Mouse (Mus musculus) heart, postnatal 25 days (tissue): Measurements from ENCODE around the gene Ccr1l1. TPM values are rescaled to one million over a fixed set of nuclear protein-coding genes. Genes with fewer than 3 reads are reported as not detected.
"Not testable (repeated sequence)": the region's sequence is repeated elsewhere in the genome, so short reads cannot be mapped to it uniquely, and the experiment has no call there.

Experiments
- DNase-seq: peaks from one replicate; pipeline ENCODE4 v3.0.0; 2022; ENCODE audit warnings: low spot score
- intact Hi-C: fragments of 180-260 bp; cut with DNase I; formaldehyde crosslinking; loops from one replicate; pipeline ENCODE4 v1.15.1; 2025
- total RNA-seq, 2 experiments: library from RNA; stranded (reverse); gene quantifications; 2 replicates each; pipeline ENCODE4 v1.2.3; 2021

Gene Ccr1l1
- total RNA-seq: not detected

GRCm38 (mm10) chr9:123978308-123978707 lies at the start of gene Ccr1l1:
Ccr1l1 (minus strand) TSS chr9:123978408.
- intact Hi-C loops: no loop called here
- no peak for DNase-seq

GRCm38 (mm10) chr9:124021672-124022071 lies 43.5 kb upstream of the Ccr1l1 start, which contains the start of gene Ccr3:
Ccr3 (plus strand) TSS chr9:124021972.
- DNase-seq: no peak
- intact Hi-C loops: no loop called here

- intact Hi-C loops: no loop called here
- no peak for DNase-seq
These were observed 41.7 kb upstream of the Ccr1l1 start for GRCm38 (mm10) chr9:124019887-124020286.

- DNase-seq: no peak
- intact Hi-C loops: no loop called here
These were observed 37.8 kb upstream of the Ccr1l1 start for GRCm38 (mm10) chr9:124016048-124016447.

- no peak for DNase-seq
- intact Hi-C loops: no loop called here
These were observed 36.9 kb upstream of the Ccr1l1 start for GRCm38 (mm10) chr9:124014985-124015652.

GRCm38 (mm10) chr9:124013270-124013669 lies 35.1 kb upstream of the Ccr1l1 start:
- DNase-seq: no peak
- intact Hi-C loops: no loop called here

- DNase-seq: no peak
- intact Hi-C loops: no loop called here
These were observed 34.5 kb upstream of the Ccr1l1 start for GRCm38 (mm10) chr9:124012691-124013090.

GRCm38 (mm10) chr9:123999784-124000183 lies 21.6 kb upstream of the Ccr1l1 start:
- no peak for DNase-seq
- intact Hi-C loops: no loop called here

- no peak for DNase-seq
- intact Hi-C loops: no loop called here
These were observed 19.5 kb upstream of the Ccr1l1 start for GRCm38 (mm10) chr9:123997719-123998118.

GRCm38 (mm10) chr9:123991312-123991906 lies 13.2 kb upstream of the Ccr1l1 start:
- intact Hi-C loops: no loop called here
- no peak for DNase-seq

- DNase-seq: no peak
- intact Hi-C loops: no loop called here
These were observed 11.5 kb upstream of the Ccr1l1 start for GRCm38 (mm10) chr9:123989671-123990070.

- DNase-seq: no peak
- intact Hi-C loops: no loop called here
These were observed 8.0 kb upstream of the Ccr1l1 start for GRCm38 (mm10) chr9:123986217-123986616.

- intact Hi-C loops: no loop called here
- DNase-seq: no peak
These were observed 6.7 kb upstream of the Ccr1l1 start for GRCm38 (mm10) chr9:123984943-123985342.

- no peak for DNase-seq
- intact Hi-C loops: no loop called here
These were observed 4.5 kb upstream of the Ccr1l1 start for GRCm38 (mm10) chr9:123982720-123983119.

- no peak for DNase-seq
- intact Hi-C loops: no loop called here
These were observed 3.7 kb upstream of the Ccr1l1 start for GRCm38 (mm10) chr9:123981909-123982308.

GRCm38 (mm10) chr9:123980858-123981475 lies 2.8 kb upstream of the Ccr1l1 start:
- DNase-seq, intact Hi-C loops: not testable (repeated sequence)

- no peak for DNase-seq
- intact Hi-C loops: no loop called here
These were observed 1.1 kb downstream of the Ccr1l1 start for GRCm38 (mm10) chr9:123976876-123977663.

- intact Hi-C loops: no loop called here
- no peak for DNase-seq
These were observed 2.6 kb downstream of the Ccr1l1 start for GRCm38 (mm10) chr9:123975630-123976029.

GRCm38 (mm10) chr9:123968290-123968912 lies 9.8 kb downstream of the Ccr1l1 start, which contains the start of gene Ccr1:
Ccr1 (minus strand) TSS chr9:123968692.
- no peak for DNase-seq
- intact Hi-C loops: no loop called here
